Mouse (Mus musculus): Measurements from ENCODE around the gene Hist2h3c2. TPM values are rescaled to one million over a fixed set of nuclear protein-coding genes. Genes with fewer than 3 reads are reported as not detected.
A peak's percentile ranks its signal among the peaks of the same experiment; 100 is the strongest.
"Not testable (repeated sequence)": the region's sequence is repeated elsewhere in the genome, so short reads cannot be mapped to it uniquely, and the experiment has no call there.

Hist2h3c2 gene
- polyA plus RNA-seq, 1 experiment from 2014 or later, result 2.4 TPM

GRCm38 (mm10) chr3:96268776-96269378 lies 29.9 kb upstream of the Hist2h3c2 start:
- Histone ChIP-seq H3K9ac (replicated peaks; ENCODE audit: low read depth, low read length) (peak overlapping the region; percentile 60), H3K4me2 (ENCODE audit: low read length) (peak overlapping the region; percentile 75), H3K4me3 (replicated peaks; ENCODE audit: low read length) (peak overlapping the region; percentile 61), H3K27ac (ENCODE audit: low read length) (peak overlapping the region; percentile 99), H3K4me1 (replicated peaks; ENCODE audit: control insufficient read depth, insufficient read depth, low read length) (peaks cover 18% of the 10 kb centered on the region)
- ATAC-seq, result peak; percentile 18
- not testable (repeated sequence) for H3K27me3 ChIP-seq (replicated peaks; ENCODE audit: control insufficient read depth, insufficient read depth, low read length); H3K36me3 ChIP-seq (ENCODE audit: control insufficient read depth, insufficient read depth); H3K9me3 ChIP-seq (ENCODE audit: control insufficient read depth, low read length)
- WGBS, result 0% methylated on average over 11 of the region's 44 CpGs

DNA sequence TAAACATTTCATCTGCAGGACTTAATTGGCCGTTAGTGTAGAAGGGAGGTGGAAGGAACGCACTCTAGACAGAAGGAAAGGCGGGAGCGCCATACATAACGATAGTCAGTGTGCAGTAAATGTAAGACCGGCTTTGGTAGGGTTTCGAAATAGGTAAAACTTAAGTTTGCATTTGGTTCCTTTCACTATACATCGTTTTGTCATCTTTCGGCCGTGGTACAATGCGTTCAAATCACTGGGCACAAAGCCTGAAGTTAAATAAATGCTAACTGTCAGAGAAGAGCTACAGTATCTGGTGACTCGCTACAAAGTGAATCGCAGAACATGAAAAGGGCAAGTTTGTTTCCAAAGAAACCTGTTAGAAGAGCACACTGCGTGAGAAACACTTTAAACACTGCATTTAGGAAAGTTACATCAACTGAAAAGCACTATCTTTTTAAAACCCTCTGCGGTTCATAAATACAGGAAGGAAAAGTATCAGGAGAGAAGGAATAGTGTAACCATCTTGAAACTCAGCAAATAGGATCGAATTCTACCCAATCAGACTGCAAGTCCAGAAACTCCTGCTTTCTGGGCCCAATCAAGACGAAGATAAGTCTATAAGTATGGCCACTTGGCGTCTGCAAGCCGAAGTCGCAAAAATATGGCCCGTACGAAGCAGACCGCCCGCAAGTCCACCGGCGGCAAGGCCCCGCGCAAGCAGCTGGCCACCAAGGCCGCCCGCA lies 29.3 kb upstream of the Hist2h3c2 start, which contains the start of gene Hist2h3b:
Gene Hist2h3b, plus strand, starts transcription at position 604 of the 725 bp plus-strand sequence.
- Histone ChIP-seq H3K9me3 (ENCODE audit: control insufficient read depth, low read length) (no peaks in the 10 kb centered on the region), H3K4me1 (replicated peaks; ENCODE audit: control insufficient read depth, insufficient read depth, low read length) (peaks cover 20% of the 10 kb centered on the region), H3K9ac (replicated peaks; ENCODE audit: low read depth, low read length) (peak within 1 kb of the TSS; percentile 60), H3K4me3 (replicated peaks; ENCODE audit: low read length) (peak within 1 kb of the TSS; percentile 61), H3K27me3 (replicated peaks; ENCODE audit: control insufficient read depth, insufficient read depth, low read length) (no peaks in the 10 kb centered on the region), H3K27ac (ENCODE audit: low read length) (peak within 1 kb of the TSS; percentile 99), H3K4me2 (ENCODE audit: low read length) (peak within 1 kb of the TSS; percentile 88), H3K36me3 (ENCODE audit: control insufficient read depth, insufficient read depth) (no peaks in the 10 kb centered on the region)
- peak; percentile 63 for ATAC-seq
- WGBS, result 12% methylated on average over 30 of the region's 30 CpGs

DNA sequence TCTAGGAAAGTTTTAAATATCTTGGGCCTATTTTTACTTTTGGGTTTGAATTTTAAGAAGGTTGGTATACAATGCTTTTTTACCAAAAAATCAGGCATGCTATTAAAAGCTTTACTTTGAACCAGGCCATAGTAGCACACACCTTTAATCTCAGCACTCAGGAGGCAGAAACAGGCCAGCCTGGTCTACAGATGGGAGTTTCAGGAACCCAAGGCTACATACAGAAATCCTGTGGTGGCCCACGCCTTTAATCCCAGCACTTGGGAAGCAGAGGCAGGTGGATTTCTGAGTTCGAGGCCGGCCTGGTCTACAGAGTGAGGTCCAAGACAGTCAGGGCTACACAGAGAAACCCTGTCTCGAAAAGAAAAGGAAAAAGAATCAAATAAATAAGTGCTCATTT lies 28.6 kb upstream of the Hist2h3c2 start:
- no peak overlapping the region; the same call in 1 of the 2 replicates for H3K4me2 ChIP-seq (ENCODE audit: low read length)
- H3K27me3 ChIP-seq (replicated peaks; ENCODE audit: control insufficient read depth, insufficient read depth, low read length), result no peaks in the 10 kb centered on the region
- no peak overlapping the region for H3K4me3 ChIP-seq (replicated peaks; ENCODE audit: low read length)
- H3K36me3 ChIP-seq (ENCODE audit: control insufficient read depth, insufficient read depth), result no peaks in the 10 kb centered on the region
- peak overlapping the region; percentile 82 for H3K27ac ChIP-seq (ENCODE audit: low read length)
- H3K9me3 ChIP-seq (ENCODE audit: control insufficient read depth, low read length), result no peaks in the 10 kb centered on the region
- H3K4me1 ChIP-seq (replicated peaks; ENCODE audit: control insufficient read depth, insufficient read depth, low read length), result peaks cover 20% of the 10 kb centered on the region
- H3K9ac ChIP-seq (replicated peaks; ENCODE audit: low read depth, low read length), result no peak overlapping the region
- no peak for ATAC-seq
- 68% methylated on average over 4 of the region's 4 CpGs for WGBS

GRCm38 (mm10) chr3:96266132-96266710 lies 27.3 kb upstream of the Hist2h3c2 start:
- no peaks in the 10 kb centered on the region for H3K9me3 ChIP-seq (ENCODE audit: control insufficient read depth, low read length)
- H3K36me3 ChIP-seq (ENCODE audit: control insufficient read depth, insufficient read depth), result no peaks in the 10 kb centered on the region
- peaks cover 27% of the 10 kb centered on the region for H3K4me1 ChIP-seq (replicated peaks; ENCODE audit: control insufficient read depth, insufficient read depth, low read length)
- H3K27ac ChIP-seq (ENCODE audit: low read length), result no peak overlapping the region
- ATAC-seq, result no peak
- no peaks in the 10 kb centered on the region for H3K27me3 ChIP-seq (replicated peaks; ENCODE audit: control insufficient read depth, insufficient read depth, low read length)
- H3K9ac ChIP-seq (replicated peaks; ENCODE audit: low read depth, low read length), result no peak overlapping the region
- no peak overlapping the region for H3K4me3 ChIP-seq (replicated peaks; ENCODE audit: low read length)
- 93% methylated on average over 8 of the region's 8 CpGs for WGBS
- H3K4me2 ChIP-seq (ENCODE audit: low read length), result no peak overlapping the region

- no peaks in the 10 kb centered on the region for H3K27me3 ChIP-seq (replicated peaks; ENCODE audit: control insufficient read depth, insufficient read depth, low read length)
- ATAC-seq, result no peak
- WGBS, result 61% methylated on average over 7 of the region's 7 CpGs
- H3K27ac ChIP-seq (ENCODE audit: low read length), result peak overlapping the region; percentile 98
- H3K4me2 ChIP-seq (ENCODE audit: low read length), result peak overlapping the region; percentile 85
- no peaks in the 10 kb centered on the region for H3K9me3 ChIP-seq (ENCODE audit: control insufficient read depth, low read length)
- H3K4me1 ChIP-seq (replicated peaks; ENCODE audit: control insufficient read depth, insufficient read depth, low read length), result peaks cover 27% of the 10 kb centered on the region
- no peaks in the 10 kb centered on the region for H3K36me3 ChIP-seq (ENCODE audit: control insufficient read depth, insufficient read depth)
- H3K4me3 ChIP-seq (replicated peaks; ENCODE audit: low read length), result no peak overlapping the region; the same call in 1 of the 2 replicates
- H3K9ac ChIP-seq (replicated peaks; ENCODE audit: low read depth, low read length), result no peak overlapping the region
Observed at GRCm38 (mm10) chr3:96264404-96264949, 25.6 kb upstream of the Hist2h3c2 start.

DNA sequence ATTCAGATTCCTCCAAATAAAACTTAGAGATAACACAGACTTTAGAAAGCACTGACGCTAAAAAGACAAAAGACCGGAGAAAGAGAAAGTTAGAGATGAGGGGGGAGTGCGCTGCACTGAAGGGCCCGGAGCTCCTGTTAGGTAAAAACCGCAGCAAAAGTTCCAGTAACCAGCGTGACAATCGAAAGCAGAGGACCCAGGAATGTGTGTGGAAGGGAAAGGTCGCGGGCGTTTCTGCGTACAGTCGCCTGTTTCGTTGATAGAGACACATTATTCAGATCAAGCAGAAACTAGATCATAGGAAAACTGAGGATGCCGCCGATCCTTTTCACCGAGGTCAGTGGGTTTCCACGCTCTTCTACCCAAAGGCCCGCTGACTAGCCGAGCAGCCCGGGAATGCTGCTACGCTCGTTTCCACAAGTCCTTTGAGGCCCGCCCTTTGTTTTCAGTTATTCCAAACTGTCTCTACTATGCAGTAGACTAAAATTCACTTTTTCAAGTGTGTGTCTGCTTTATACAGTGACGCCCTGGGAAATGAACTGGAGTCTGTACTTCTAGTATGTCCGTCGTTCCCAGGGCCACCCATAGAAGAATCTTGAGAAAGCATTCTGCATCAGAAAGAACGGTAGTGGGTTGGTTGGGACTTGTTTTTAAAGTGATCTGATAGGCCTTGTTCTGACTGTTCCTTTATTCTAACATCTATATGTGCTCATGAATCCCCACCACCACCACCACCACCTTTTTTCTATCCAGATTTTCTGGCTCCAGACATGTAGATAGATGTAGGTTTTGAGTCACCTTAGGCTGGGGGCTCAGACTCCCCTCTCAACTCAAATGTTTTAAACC lies 24.9 kb upstream of the Hist2h3c2 start:
- Histone ChIP-seq H3K4me2 (ENCODE audit: low read length) (peak overlapping the region; percentile 85), H3K9me3 (ENCODE audit: control insufficient read depth, low read length) (no peaks in the 10 kb centered on the region), H3K27me3 (replicated peaks; ENCODE audit: control insufficient read depth, insufficient read depth, low read length) (no peaks in the 10 kb centered on the region), H3K27ac (ENCODE audit: low read length) (peak overlapping the region; percentile 98), H3K9ac (replicated peaks; ENCODE audit: low read depth, low read length) (peak overlapping the region; percentile 58), H3K4me1 (replicated peaks; ENCODE audit: control insufficient read depth, insufficient read depth, low read length) (peaks cover 24% of the 10 kb centered on the region), H3K4me3 (replicated peaks; ENCODE audit: low read length) (peak overlapping the region; percentile 69), H3K36me3 (ENCODE audit: control insufficient read depth, insufficient read depth) (no peaks in the 10 kb centered on the region)
- ATAC-seq, result peak; percentile 26; the same call in 1 of the 2 replicates
- WGBS, result 4% methylated on average over 27 of the region's 27 CpGs

GRCm38 (mm10) chr3:96262979-96263550 lies 24.1 kb upstream of the Hist2h3c2 start, which contains the start of gene Hist2h4:
Gene Hist2h4, minus strand, starts transcription at chr3:96263311.
- peak within 1 kb of the TSS; percentile 69 for H3K4me3 ChIP-seq (replicated peaks; ENCODE audit: low read length)
- peak within 1 kb of the TSS; percentile 98 for H3K27ac ChIP-seq (ENCODE audit: low read length)
- peak; percentile 91 for ATAC-seq
- peak within 1 kb of the TSS; percentile 85 for H3K4me2 ChIP-seq (ENCODE audit: low read length)
- no peaks in the 10 kb centered on the region for H3K27me3 ChIP-seq (replicated peaks; ENCODE audit: control insufficient read depth, insufficient read depth, low read length)
- peak within 1 kb of the TSS; percentile 83 for H3K9ac ChIP-seq (replicated peaks; ENCODE audit: low read depth, low read length)
- WGBS, result 0% methylated on average over 40 of the region's 40 CpGs
- H3K9me3 ChIP-seq (ENCODE audit: control insufficient read depth, low read length), result no peaks in the 10 kb centered on the region
- H3K4me1 ChIP-seq (replicated peaks; ENCODE audit: control insufficient read depth, insufficient read depth, low read length), result peaks cover 22% of the 10 kb centered on the region
- no peaks in the 10 kb centered on the region for H3K36me3 ChIP-seq (ENCODE audit: control insufficient read depth, insufficient read depth)

DNA sequence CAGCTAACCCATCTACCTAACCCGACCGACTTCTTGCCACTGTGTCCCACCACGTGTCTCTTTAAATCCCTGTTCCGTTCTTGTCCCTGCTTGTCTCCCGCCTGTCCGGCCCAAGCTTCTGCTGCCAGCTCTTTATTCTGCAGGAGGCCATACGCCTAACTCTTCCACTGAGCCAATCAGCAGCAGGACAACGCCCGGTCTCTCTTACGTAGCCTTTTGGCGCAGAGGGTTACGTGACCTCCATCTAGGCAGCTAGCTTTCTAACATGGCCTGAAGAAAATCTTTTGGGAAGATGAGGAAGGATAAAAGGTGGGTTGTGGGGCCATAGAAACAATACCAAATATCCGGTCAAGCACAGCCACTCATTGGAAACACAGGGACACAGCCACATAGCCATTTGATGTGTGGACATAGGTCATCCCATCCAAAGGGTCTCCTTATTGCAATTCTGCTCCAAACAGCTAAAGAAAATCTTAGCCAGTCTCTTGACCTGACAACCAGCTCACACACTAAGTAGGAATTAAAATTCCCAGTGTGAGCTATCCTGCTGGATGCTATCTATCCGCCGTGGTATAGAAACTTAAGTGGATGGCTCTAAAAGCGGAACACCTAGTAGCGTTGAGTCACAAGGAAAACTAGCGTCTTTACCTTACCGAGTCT lies 23.4 kb upstream of the Hist2h3c2 start:
- no peaks in the 10 kb centered on the region for H3K9me3 ChIP-seq (ENCODE audit: control insufficient read depth, low read length)
- H3K4me1 ChIP-seq (replicated peaks; ENCODE audit: control insufficient read depth, insufficient read depth, low read length), result peaks cover 17% of the 10 kb centered on the region
- peak overlapping the region; percentile 98 for H3K27ac ChIP-seq (ENCODE audit: low read length)
- peak; percentile 71 for ATAC-seq
- H3K4me3 ChIP-seq (replicated peaks; ENCODE audit: low read length), result peak overlapping the region; percentile 69
- H3K36me3 ChIP-seq (ENCODE audit: control insufficient read depth, insufficient read depth), result no peaks in the 10 kb centered on the region
- H3K27me3 ChIP-seq (replicated peaks; ENCODE audit: control insufficient read depth, insufficient read depth, low read length), result no peaks in the 10 kb centered on the region
- WGBS, result under 1% methylated on average over 19 of the region's 19 CpGs
- H3K9ac ChIP-seq (replicated peaks; ENCODE audit: low read depth, low read length), result peak overlapping the region; percentile 83
- H3K4me2 ChIP-seq (ENCODE audit: low read length), result peak overlapping the region; percentile 85
